Mouse (Mus musculus) heart, postnatal 10 days (tissue): Measurements from ENCODE around the gene Exoc1. TPM values are rescaled to one million over a fixed set of nuclear protein-coding genes. Genes with fewer than 3 reads are reported as not detected.

ENCODE experiments used
- DNase-seq, 2 experiments: peaks; one replicate each; pipeline ENCODE4 v3.0.0; 2021
- intact Hi-C: fragments of 180-260 bp; cut with DNase I; formaldehyde crosslinking; loops from one replicate; pipeline ENCODE4 v1.15.1; 2025
- total RNA-seq, 2 experiments: library from RNA; stranded (reverse); gene quantifications; 2 replicates each; pipeline ENCODE4 v1.2.3; 2021

The Exoc1 gene
- 10 to 100 TPM; 19.4 to 20.7 TPM for total RNA-seq

- intact Hi-C loops: no loop called here
- peak; percentile 96 for DNase-seq
Observed at GRCm38 (mm10) chr5:76529040-76529703, at the start of gene Exoc1. Exoc1 (plus strand) TSS chr5:76529311.

GRCm38 (mm10) chr5:76483811-76484210 is 45.3 kb upstream of the Exoc1 start, which contains the start of gene Gm7271:
Gm7271 (plus strand) TSS chr5:76484040.
- no peak for DNase-seq
- intact Hi-C loops: no loop called here

- no peak for DNase-seq
- intact Hi-C loops: no loop called here
Observed at GRCm38 (mm10) chr5:76495126-76495525, 34.0 kb upstream of the Exoc1 start.

DNA sequence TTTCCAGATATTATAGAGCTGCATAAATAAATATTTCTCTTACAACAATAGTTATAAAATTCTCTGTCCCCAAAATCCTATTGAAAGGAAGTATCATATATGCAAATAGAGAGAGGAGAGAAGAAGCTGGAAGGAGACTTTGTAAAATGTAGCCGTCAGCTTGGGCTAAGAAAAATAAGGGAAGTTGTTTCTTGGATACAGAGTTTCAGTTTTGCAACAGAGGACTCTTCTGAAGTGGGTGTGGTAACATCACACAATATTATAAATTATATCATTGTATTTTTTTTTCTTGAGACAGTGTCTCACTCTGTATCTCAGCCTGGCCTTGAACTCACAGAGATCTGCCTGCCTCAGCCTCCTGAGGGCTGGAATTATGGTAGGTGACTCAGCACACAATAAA is 6.7 kb upstream of the Exoc1 start:
- no peak for DNase-seq
- intact Hi-C loops: loop anchor here (5.0 kb wide), 1 partner anchor 660 kb away; no protein-coding TSS in a partner anchor

- DNase-seq: no peak
- intact Hi-C loops: loop anchor here (5.0 kb wide), 1 partner anchor 662 kb away; no protein-coding TSS in a partner anchor
Observed at GRCm38 (mm10) chr5:76524623-76525022, 4.5 kb upstream of the Exoc1 start.

- intact Hi-C loops: no loop called here
- DNase-seq: no peak
Observed at GRCm38 (mm10) chr5:76525066-76525465, 4.0 kb upstream of the Exoc1 start.

- DNase-seq: no peak
Observed at GRCm38 (mm10) chr5:76525829-76526228, 3.3 kb upstream of the Exoc1 start.

GRCm38 (mm10) chr5:76529704-76530066 is 574 bp downstream of the Exoc1 start:
- intact Hi-C loops: loop anchor here (10.0 kb wide), 2 partner anchors 225 to 385 kb away; partner anchors contain the start of genes Clock and Srd5a3
- DNase-seq: no peak

More at GRCm38 (mm10) chr5:76525829-76526228, 3.3 kb upstream of the Exoc1 start:
- intact Hi-C loops: no loop called here

GRCm38 (mm10) chr5:76533186-76533585 is 4.1 kb downstream of the Exoc1 start:
- DNase-seq: peak; percentile 38 to 55
- intact Hi-C loops: loop anchor here (10.0 kb wide), 2 partner anchors 228 to 388 kb away; partner anchors contain the start of genes Clock and Srd5a3

- intact Hi-C loops: loop anchor here (10.0 kb wide), 2 partner anchors 231 to 391 kb away; partner anchors contain the start of genes Clock and Srd5a3
- DNase-seq: no peak
Observed at GRCm38 (mm10) chr5:76536231-76536630, 7.1 kb downstream of the Exoc1 start.

- intact Hi-C loops: loop anchor here (10.0 kb wide), 2 partner anchors 233 to 393 kb away; partner anchors contain the start of genes Clock and Srd5a3
- no peak for DNase-seq
Observed at GRCm38 (mm10) chr5:76537578-76537977, 8.5 kb downstream of the Exoc1 start.

GRCm38 (mm10) chr5:76540181-76540580 is 11.1 kb downstream of the Exoc1 start:
- intact Hi-C loops: loop anchor here (2.0 kb wide), 1 partner anchor 677 kb away; no protein-coding TSS in a partner anchor

GRCm38 (mm10) chr5:76540842-76541241 is 11.7 kb downstream of the Exoc1 start:
- intact Hi-C loops: loop anchor here (2.0 kb wide), 1 partner anchor 678 kb away; no protein-coding TSS in a partner anchor
- DNase-seq: no peak

More at GRCm38 (mm10) chr5:76540181-76540580, 11.1 kb downstream of the Exoc1 start:
- DNase-seq: peak; percentile 52 to 58

DNA sequence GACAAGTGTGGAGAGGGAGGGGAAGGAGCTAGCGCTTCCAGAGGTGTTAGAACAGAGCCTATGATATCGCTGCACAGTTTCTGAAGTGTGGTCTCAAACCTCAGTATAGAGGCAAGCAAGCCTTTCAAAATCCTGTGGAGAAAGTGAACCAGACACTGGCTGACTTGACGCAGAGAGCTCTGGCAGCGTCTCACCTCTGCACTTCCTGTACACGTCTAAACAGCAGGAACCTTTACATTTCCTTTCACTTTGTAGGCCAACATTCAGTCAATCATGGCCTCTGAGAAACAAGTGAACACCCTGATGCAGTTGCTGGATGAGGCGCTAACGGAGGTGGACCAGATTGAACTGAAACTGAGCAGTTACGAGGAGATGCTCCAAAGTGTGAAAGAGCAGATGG is 14.1 kb downstream of the Exoc1 start:
- intact Hi-C loops: no loop called here
- DNase-seq: no peak

GRCm38 (mm10) chr5:76550426-76550825 is 21.3 kb downstream of the Exoc1 start:
- intact Hi-C loops: no loop called here
- DNase-seq: no peak

DNA sequence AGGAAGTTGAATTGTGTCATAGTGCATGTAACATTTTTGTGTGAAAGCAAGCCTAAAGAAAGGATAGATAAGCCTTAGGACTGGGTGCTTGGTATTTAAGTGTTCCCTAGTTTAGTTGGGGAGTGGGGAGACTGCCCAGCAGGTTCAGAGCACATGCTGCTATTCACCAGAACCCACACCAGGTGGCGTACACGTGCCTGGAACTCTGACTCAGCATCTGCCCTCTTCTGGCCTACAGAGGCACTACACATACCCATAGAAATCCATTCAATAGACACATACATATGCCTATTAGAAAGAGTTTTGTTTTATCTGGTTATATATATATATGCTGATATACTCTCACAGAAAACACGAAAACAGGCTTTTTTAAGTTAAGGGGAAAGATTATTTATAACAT is 36.2 kb downstream of the Exoc1 start:
- intact Hi-C loops: no loop called here
- peak; percentile 64 to 81 for DNase-seq

GRCm38 (mm10) chr5:76574251-76574650 is 45.1 kb downstream of the Exoc1 start:
- intact Hi-C loops: no loop called here

GRCm38 (mm10) chr5:76577026-76577425 is 47.9 kb downstream of the Exoc1 start:
- no peak for DNase-seq
- intact Hi-C loops: no loop called here

More at GRCm38 (mm10) chr5:76574251-76574650, 45.1 kb downstream of the Exoc1 start:
- DNase-seq: no peak

- no peak for DNase-seq
- intact Hi-C loops: loop anchor here (10.0 kb wide), 1 partner anchor 389 kb away; the partner anchor contains the start of gene Srp72
Observed at GRCm38 (mm10) chr5:76585378-76585777, 56.3 kb downstream of the Exoc1 start.

GRCm38 (mm10) chr5:76588551-76589283 is 59.6 kb downstream of the Exoc1 start, which contains the start of gene Cep135:
Cep135 (plus strand) TSS chr5:76588698.
- DNase-seq: peak; percentile 93

GRCm38 (mm10) chr5:76589311-76589710 is 60.2 kb downstream of the Exoc1 start:
- intact Hi-C loops: loop anchor here (10.0 kb wide), 1 partner anchor 385 kb away; the partner anchor contains the start of gene Srp72
- DNase-seq: no peak

More at GRCm38 (mm10) chr5:76588551-76589283, 59.6 kb downstream of the Exoc1 start, which contains the start of gene Cep135:
- intact Hi-C loops: loop anchor here (1.0 to 10.0 kb wide), 2 partner anchors 255 to 386 kb away; partner anchors contain the start of gene Srp72
